Mouse (Mus musculus): Measurements from ENCODE around the gene Rps16.

Gene Rps16

GRCm38 (mm10) chr7:28350155-28350883 lies at the start of gene Rps16:
Rps16 (plus strand) TSS chr7:28350652.
- DNase-seq (ENCODE audit: low read depth, low spot score) = peak; percentile 97

DNA sequence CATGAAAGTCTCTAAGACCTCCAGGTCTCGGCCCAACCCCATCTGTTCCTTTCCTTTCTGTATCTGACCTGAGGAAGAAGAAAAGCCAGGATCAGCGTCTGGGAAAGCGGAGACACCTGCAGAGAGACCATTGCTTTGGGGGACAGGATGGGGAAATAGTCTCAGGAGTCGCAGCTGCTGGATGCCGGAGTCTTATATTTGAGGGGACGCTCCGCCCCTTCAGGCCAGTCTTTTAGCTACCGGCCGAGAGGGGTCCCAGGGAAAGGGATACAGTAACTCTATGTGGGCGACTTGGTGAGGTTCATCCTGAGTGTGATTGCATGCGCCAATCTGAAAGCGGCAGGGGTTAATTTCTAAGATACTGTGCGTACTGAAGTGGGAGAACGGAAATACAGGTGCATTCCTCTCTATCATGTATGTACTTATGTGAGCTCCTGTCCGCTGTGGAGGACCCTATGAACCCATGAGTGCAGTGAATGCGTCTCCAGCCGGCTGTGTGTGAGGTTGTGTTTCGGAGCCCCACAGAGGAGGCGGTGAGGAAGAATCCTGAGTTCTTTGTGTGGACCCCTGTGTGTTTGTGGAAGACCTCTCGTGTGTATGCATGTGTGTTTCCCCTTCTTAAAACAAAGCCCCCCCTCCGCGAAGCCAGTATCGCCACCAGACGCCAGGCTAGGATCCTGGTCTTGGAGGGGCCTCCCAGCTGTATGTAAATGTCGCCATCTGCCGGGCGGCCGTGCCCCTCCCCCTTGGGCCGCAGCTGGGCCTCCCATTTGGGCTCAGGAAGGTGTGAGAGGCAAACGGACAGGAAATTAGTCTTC lies 48.6 kb upstream of the Rps16 start, which contains the start of gene Dll3:
Gene Dll3 (minus strand): TSS at position 623 of the 818 bp plus-strand sequence.
- peak; percentile 31 for DNase-seq (ENCODE audit: low read depth, low spot score)

GRCm38 (mm10) chr7:28305641-28306040 lies 44.8 kb upstream of the Rps16 start:
- DNase-seq (ENCODE audit: low read depth, low spot score) = no peak

DNA sequence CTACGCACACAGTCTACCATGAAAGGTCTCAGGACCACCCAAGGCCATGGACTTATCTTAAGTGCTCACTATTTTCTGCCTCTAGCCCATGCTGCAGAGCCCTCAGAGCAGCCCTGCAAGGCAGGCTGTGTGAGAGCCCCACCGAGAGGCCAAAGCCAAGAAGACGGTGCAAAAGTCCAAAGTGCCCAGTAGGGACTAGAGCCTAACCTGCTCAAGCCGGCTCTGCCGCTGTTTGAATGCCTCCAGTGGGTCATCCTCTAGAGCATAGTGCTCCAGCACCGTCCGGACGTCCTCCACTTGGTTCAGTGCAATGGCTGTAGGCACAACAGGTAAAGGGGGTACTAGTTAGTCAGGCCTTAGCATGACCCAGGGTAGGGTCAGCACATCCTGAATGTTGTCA lies 44.2 kb upstream of the Rps16 start:
- no peak for DNase-seq (ENCODE audit: low read depth, low spot score)

DNA sequence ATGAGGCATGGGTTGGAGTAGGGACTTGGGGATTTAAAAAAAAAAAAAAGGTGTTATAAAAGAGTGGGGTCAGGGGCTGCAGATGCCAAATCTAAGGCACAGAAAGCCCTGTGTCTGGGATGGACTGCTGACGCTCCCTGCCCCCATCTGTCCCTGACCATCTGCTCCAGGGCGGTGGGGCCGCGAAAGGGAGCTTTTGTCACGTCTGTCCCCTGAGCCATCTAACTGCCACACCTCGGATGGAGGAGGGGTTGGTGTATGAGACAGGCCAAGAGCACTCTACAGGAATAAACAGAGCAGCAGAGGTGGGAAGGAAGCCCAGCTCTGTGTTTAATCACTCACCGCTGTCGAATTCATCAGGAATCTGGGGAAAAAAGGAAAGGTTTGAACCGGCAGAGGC lies 40.7 kb upstream of the Rps16 start:
- DNase-seq (ENCODE audit: low read depth, low spot score) = no peak

- DNase-seq (ENCODE audit: low read depth, low spot score) = peak; percentile 18
Measured at GRCm38 (mm10) chr7:28311151-28311925, 39.1 kb upstream of the Rps16 start.

GRCm38 (mm10) chr7:28311926-28312543 lies 38.4 kb upstream of the Rps16 start, which contains the start of gene Timm50:
Timm50 (minus strand) TSS chr7:28312072.
- peak; percentile 96 for DNase-seq (ENCODE audit: low read depth, low spot score)

GRCm38 (mm10) chr7:28318036-28318435 lies 32.4 kb upstream of the Rps16 start:
- DNase-seq (ENCODE audit: low read depth, low spot score) = no peak

GRCm38 (mm10) chr7:28318714-28319113 lies 31.7 kb upstream of the Rps16 start:
- no peak for DNase-seq (ENCODE audit: low read depth, low spot score)

GRCm38 (mm10) chr7:28321974-28322720 lies 28.3 kb upstream of the Rps16 start:
- no peak for DNase-seq (ENCODE audit: low read depth, low spot score)

GRCm38 (mm10) chr7:28325293-28325692 lies 25.2 kb upstream of the Rps16 start:
- DNase-seq (ENCODE audit: low read depth, low spot score) = no peak

DNA sequence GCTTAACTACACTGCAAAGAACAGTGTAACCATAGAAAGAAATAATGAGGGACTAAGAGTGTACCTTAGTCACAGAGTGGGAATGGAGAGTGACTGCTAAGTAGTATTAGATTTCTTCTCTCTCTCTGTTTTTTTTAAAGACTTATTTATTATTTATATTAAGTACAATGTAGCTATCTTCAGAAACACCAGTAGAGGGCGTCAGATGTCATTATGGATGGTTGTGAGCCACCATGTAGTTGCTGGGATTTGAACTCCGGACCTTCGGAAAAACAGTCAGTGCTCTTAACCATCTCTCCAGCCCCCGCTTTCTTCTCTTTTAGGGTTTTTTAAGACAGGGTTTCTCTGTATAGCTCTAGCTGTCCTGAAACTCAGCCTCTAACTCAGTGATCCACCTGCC lies 24.0 kb upstream of the Rps16 start:
- DNase-seq (ENCODE audit: low read depth, low spot score) = peak; percentile 18

GRCm38 (mm10) chr7:28328260-28328659 lies 22.2 kb upstream of the Rps16 start:
- DNase-seq (ENCODE audit: low read depth, low spot score) = no peak

DNA sequence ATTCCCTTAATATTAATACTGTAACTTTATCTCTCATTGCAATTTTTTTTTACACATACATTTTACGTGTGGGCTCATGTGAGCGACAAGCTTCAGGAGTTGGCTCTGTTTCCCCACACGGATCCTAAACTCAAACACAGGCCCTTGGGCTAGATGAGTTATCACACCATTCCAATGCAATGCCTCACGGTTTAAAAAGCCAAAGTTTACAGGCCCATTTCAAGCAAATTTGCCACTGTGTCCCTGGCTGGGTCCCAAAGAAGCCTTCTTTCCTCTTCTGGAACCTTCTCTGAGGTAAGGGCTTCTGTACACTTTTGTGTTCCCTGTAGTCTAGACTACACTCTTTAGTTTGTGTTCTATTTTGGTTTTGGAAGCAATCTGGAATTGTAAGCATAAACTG lies 15.9 kb upstream of the Rps16 start:
- no peak for DNase-seq (ENCODE audit: low read depth, low spot score)

DNA sequence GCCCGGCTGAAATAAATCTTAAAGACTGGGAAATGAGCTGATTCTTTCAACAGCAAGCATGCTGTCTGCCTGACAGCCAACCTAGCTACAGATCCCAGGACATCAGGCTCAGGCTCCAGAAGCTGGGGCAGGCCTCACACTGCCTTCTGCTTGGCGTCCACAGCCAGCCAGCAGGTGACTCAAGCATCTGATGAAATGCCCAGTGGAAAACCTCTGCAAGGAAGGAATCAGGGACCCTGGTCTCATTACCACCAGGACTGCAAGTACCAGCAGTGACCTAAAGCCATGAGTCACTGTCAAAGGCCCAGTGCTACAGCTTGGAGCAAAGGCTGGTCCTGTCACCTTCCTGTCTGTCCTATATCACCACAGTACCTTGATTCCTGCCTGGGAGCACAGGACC lies 15.0 kb upstream of the Rps16 start:
- DNase-seq (ENCODE audit: low read depth, low spot score) = no peak

DNA sequence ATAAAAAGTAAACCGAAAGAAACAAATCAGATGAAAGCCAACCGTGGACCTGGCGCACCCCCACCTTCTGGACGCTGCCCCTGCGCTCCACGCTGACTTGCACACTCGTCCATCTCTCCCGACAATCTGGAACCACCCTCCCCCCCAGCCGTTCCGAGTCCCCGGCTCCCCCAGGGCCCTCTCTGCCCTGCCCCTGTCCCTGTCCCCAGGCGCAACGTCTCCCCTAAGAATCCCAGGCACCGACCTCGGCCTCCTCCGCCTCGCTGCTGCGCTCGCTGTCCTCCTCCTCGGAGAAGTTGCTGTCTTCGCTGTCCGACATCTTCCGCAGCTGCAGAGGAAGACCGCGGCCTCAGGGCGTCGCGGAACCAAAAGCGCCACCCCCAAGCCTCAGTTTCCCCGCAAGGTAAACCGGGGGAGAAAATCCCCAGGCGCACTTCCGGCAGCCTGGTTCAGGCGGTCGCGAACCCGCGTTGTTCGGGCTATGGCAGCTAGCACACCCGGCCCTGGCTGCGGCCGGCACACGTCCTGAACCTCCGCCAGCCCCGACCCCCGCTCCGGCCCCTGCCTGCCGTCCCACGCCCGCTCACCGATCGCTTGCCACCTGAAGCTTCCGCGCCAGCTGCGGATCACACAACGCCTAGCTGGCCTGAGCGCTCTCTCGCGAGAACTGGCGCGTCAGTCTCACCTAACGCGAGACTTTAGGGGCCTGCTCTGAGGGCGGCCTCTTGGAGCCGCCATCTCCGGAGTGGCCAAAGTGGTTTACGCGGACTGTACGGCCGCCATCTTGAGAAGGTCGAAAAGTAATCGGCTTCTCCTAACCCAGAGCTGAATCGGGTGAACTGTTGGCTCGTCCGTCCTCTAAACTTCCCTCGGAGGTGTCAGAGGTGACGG lies 12.1 kb upstream of the Rps16 start, which contains the start of gene Supt5:
Gene Supt5 (minus strand): TSS at position 639 of the 891 bp plus-strand sequence.
- peak; percentile 99 for DNase-seq (ENCODE audit: low read depth, low spot score)

DNA sequence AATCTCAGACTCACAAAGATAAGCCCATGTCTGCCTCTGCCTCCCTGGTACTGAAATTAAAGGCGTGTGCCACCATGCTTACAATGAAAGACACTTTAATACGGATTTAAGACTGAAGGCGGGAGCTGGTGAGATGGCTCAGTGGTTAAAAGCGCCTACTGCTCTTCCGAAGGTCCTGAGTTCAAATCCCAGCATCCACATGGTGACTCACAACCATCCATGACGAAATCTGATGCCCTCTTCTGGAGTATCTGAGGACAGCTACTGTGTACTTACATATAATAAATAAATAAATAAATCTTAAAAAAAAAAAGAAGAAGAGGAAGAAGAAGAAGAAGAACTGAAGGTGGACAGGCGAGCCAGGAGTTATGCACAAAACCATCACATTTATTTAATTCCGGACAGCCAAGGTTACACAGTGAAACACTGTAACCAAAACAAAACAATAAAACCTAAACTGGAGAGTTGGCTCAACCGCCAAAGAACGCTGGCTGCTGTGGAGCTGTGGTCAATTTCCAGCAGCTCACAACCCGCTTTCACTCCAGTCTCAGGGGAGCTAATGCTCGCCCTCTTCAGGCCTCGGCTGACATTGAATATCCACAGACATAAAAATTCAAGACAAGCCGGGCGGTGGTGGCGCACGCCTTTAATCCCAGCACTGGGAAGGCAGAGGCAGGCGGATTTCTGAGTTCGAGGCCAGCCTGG lies 11.1 kb upstream of the Rps16 start:
- peak; percentile 79 for DNase-seq (ENCODE audit: low read depth, low spot score)

GRCm38 (mm10) chr7:28341381-28341780 lies 9.1 kb upstream of the Rps16 start:
- no peak for DNase-seq (ENCODE audit: low read depth, low spot score)

DNA sequence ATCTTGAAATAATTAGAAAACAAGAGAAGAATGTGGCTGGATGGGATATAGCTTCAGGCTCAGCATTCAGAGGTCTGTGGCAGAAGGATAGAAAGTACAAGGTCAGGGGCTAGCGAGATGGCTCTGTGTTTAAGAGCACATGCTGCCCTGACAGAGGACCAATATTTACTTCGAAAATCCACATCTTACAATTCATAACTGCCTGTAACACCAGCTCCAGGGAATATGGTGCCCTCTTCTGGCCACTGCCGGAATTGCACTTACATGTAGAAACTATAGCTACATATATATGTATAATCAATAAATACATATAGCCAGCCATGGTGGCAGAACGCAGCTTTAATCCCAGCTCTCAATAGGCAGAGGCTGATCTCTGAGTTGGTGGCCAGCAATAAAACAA lies 5.8 kb upstream of the Rps16 start:
- peak; percentile 83 for DNase-seq (ENCODE audit: low read depth, low spot score)

Measured in CD4-positive helper T cell, adult 2 months (primary cell).